Mouse (Mus musculus) embryonic facial prominence, embryonic 14.5 days (tissue): ENCODE data around the gene Rubcnl. TPM values are rescaled to one million over a fixed set of nuclear protein-coding genes. Genes with fewer than 3 reads are reported as not detected.

ENCODE experiments used
- ATAC-seq: fragments of 200-750 bp; cut with Nextera tagmentation; 2 replicates; pipeline ENCODE4 v1.8.0; 2017; ENCODE audit warnings: low read depth, moderate number of reproducible peaks, moderate TSS enrichment
- DNase-seq: peaks from one replicate; pipeline ENCODE4 v3.0.0-alpha.2; 2015; ENCODE audit warnings: low spot score
- H3K27ac ChIP-seq: fragments of 300-500 bp; sonication (generic); replicated peaks from 2 replicates; pipeline ENCODE4 v1.5.1; 2014; ENCODE audit warnings: low read depth, mild to moderate bottlenecking, low read length, moderate library complexity
- H3K27me3 ChIP-seq: fragments of 300-500 bp; sonication (generic); replicated peaks from 2 replicates; pipeline ENCODE4 v1.6.1; 2014; ENCODE audit warnings: low read length; ENCODE audit not compliant: control insufficient read depth, insufficient read depth
- H3K36me3 ChIP-seq: fragments of 300-500 bp; sonication (generic); 2 replicates; pipeline ENCODE4 v1.6.1; 2014; ENCODE audit warnings: low read length, mixed read lengths; ENCODE audit not compliant: control insufficient read depth, insufficient read depth
- H3K4me1 ChIP-seq: fragments of 300-500 bp; sonication (generic); 2 replicates; pipeline ENCODE4 v1.6.1; 2014; ENCODE audit warnings: antibody characterized with exemption, low read length; ENCODE audit not compliant: control insufficient read depth, insufficient read depth
- H3K4me2 ChIP-seq: fragments of 300-500 bp; sonication (generic); 2 replicates; pipeline ENCODE4 v1.6.1; 2014; ENCODE audit warnings: low read depth, mild to moderate bottlenecking, low read length, moderate library complexity, mixed read lengths
- H3K4me3 ChIP-seq: fragments of 300-500 bp; sonication (generic); 2 replicates; pipeline ENCODE4 v1.5.1; 2014; ENCODE audit warnings: low read depth, mild to moderate bottlenecking, low read length
- H3K9ac ChIP-seq: fragments of 300-500 bp; sonication (generic); 2 replicates; pipeline ENCODE4 v1.6.1; 2014; ENCODE audit warnings: low read depth, mild to moderate bottlenecking, low read length, moderate library complexity, mixed read lengths
- H3K9me3 ChIP-seq: fragments of 300-500 bp; sonication (generic); 2 replicates; pipeline ENCODE4 v1.6.1; 2016; ENCODE audit warnings: low read length; ENCODE audit not compliant: control insufficient read depth
- WGBS: fragments of 180-500 bp; shearing (Covaris S2); extraction: QIAGEN DNeasy Blood & Tissue Kit; methylation state at CpG from one replicate; pipeline ENCODE4 v1.1.7; 2014; 5-methylcytosine and 5-hydroxymethylcytosine counted together
- polyA plus RNA-seq: library from polyadenylated mRNA; unstranded; fragments of >200 nt; fragmentation: Nextera tagmentation; extraction: Ambion mirVana; gene quantifications from 2 replicates; pipeline ENCODE4 v1.2.1, GENCODE M21; 2014

The Rubcnl gene
- polyA plus RNA-seq, 1 experiment from 2014 or later: 1.1 TPM

DNA sequence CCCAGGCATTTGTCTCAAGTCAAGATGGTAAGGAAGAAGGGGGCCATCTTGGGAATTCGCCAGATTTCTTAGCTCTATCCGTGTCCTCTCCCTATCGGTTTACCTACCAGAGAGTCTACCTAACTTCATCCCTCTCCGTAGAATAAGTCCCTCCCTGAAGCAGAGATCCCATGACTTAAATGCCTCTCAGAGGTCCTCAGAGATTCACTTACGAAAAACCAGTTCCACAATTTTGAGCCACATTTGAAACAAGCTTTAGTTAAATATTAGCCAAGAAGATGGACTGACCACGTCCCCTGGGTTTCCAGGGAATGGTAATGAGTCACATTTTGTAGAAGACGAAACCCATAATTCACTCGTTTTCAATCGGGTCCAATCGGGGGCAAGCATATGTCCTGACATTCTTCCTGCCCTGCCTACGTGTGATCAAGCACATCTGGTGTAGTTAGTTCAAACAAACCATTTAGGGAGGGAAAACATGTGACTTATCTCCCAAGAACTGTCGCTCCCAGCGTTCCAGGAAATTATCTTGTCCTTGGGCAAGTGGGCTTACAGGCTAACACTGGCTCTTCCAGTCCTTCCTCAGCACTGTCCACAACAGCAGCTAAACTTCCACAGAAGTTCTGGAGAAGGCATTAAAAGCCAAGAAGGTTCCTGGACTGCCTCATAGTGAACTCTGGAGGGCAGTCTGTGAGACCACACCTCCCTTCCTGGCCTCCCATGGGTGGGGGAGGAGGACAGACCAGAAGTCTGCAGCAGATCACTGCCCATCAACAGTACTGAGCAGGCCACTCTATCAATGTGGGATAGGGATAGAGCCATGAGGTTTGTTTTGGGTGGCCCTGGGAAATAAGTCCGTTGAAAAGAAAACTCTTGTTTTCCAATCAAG is 38.9 kb downstream of the Rubcnl start:
- WGBS: 75% methylated on average over 14 of the region's 14 CpGs
- Histone ChIP-seq H3K4me2 (no peak overlapping the region), H3K27ac (no peak overlapping the region), H3K27me3 (no peaks in the 10 kb centered on the region), H3K9me3 (no peaks in the 10 kb centered on the region), H3K4me3 (no peak overlapping the region), H3K9ac (no peak overlapping the region), H3K36me3 (no peaks in the 10 kb centered on the region), H3K4me1 (no peaks in the 10 kb centered on the region)
- DNase-seq: no peak
- no peak for ATAC-seq

DNA sequence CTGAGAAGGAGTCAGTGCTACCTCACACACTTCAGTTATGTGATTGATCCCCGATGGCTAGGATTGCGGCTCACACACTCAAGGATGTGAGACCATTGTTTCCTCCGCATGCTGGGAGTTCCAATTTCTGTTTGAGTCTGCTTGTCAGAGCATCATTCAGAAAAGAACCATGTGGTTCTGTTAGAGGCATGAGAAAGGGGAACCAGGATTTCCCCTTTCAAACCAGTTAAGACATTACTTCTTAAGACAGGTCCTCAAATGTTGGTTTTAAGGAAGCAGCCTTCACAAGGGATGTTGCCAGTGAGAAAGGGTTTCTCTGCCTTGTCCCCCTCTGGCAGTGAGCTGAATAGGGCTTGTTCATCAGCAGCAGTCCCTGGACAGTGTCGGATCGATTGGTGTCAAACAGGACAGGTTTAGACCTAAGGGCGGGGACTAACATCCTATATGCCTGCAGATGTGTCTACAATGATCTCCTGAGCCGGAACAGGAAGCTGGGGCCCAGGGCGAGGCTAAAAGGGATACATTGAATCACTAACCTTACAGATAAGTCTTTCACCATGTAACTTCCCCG is 41.1 kb downstream of the Rubcnl start:
- no peak overlapping the region for H3K4me2 ChIP-seq
- no peaks in the 10 kb centered on the region for H3K27me3 ChIP-seq
- H3K36me3 ChIP-seq: no peaks in the 10 kb centered on the region
- H3K9me3 ChIP-seq: no peaks in the 10 kb centered on the region
- no peaks in the 10 kb centered on the region for H3K4me1 ChIP-seq
- no peak overlapping the region for H3K4me3 ChIP-seq
- 70% methylated on average over 9 of the region's 9 CpGs for WGBS
- no peak for DNase-seq
- no peak overlapping the region for H3K9ac ChIP-seq
- H3K27ac ChIP-seq: no peak overlapping the region
- no peak for ATAC-seq

DNA sequence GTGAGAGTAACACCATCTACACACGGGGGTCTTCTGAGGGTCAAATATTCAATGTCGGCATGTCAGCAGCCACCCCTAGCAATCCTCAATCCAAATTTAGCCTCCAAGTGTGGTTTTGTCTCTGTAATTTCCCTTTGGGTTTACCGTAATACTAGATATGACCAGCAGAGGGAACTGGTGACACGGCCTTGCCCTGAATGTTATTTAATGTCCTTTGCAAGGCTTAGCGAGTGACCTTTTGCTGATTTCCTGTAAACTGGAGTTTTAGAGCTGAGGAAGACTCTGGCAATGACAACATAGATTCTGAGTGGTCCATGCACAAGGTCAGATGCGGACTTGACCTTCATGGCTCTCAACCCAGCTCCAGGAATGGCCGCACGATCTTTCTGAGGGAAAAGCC is 44.7 kb downstream of the Rubcnl start:
- Histone ChIP-seq H3K9me3 (no peaks in the 10 kb centered on the region), H3K9ac (no peak overlapping the region), H3K4me2 (no peak overlapping the region), H3K4me1 (no peaks in the 10 kb centered on the region), H3K27ac (no peak overlapping the region), H3K4me3 (no peak overlapping the region), H3K27me3 (no peaks in the 10 kb centered on the region), H3K36me3 (no peaks in the 10 kb centered on the region)
- no peak for ATAC-seq
- peak; percentile 42 for DNase-seq
- WGBS: 39% methylated on average over 8 of the region's 8 CpGs

DNA sequence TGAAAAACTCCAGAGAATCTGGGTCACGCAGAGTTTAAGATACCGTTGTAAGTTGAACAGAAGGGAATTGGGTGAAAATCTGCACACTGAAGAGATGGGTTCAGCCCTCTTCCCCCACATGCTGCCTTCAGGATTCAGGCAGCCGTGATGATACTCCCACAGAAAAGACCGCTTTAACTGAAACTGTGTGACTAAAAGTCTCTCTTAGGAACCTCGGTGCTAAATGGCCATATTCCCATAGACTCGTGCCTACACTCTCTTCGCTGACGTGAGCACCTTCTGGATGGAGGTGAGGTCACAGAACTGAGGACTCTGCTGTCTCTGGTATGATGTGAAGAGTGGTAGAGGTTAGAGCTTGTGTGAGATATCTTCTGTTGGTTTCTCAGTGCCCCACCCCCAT is 48.1 kb downstream of the Rubcnl start:
- Histone ChIP-seq H3K4me1 (no peaks in the 10 kb centered on the region), H3K27ac (no peak overlapping the region), H3K27me3 (no peaks in the 10 kb centered on the region), H3K9me3 (no peaks in the 10 kb centered on the region), H3K4me2 (no peak overlapping the region), H3K4me3 (no peak overlapping the region), H3K9ac (no peak overlapping the region), H3K36me3 (no peaks in the 10 kb centered on the region)
- no peak for ATAC-seq
- WGBS: 95% methylated on average over 8 of the region's 8 CpGs
- DNase-seq: no peak

DNA sequence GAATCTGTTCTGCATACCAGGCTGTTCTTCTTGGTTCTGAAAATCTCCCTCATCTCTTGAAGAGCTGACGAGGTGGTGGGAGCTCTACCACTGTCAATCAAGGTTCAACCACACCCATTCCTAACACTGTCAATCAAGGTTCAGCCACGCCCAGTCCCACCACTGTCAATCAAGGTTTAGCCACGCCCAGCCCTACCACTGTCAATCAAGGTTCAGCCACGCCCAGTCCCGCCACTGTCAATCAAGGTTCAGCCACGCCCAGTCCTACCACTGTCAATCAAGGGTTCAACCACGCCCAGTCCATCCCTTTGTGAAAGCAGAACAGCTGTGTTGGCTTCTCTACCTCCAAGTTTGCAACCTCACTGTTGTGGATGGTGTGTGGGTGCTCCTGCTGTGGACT is 48.7 kb downstream of the Rubcnl start:
- H3K27ac ChIP-seq: no peak overlapping the region
- DNase-seq: no peak

DNA sequence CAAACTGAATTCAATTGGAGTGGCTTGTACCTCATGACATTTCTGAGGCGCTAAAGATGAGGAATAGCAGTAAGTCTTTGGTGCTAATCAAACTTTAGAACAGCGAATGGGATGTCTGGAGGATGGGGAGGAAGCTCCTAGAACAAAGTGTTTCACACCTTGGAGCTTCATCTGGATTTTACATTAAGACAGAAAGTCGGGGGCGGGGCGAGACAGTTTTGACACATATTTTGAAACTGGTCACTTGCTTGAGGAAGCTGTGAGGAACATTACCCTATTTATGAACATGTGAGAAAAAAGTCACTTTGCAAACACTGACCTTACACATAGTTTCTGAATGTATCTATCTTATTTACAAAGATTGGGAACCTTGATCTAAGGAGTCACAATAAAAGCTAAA is 49.4 kb downstream of the Rubcnl start:
- Histone ChIP-seq H3K4me1 (no peaks in the 10 kb centered on the region), H3K9ac (no peak overlapping the region), H3K4me2 (no peak overlapping the region), H3K27ac (no peak overlapping the region), H3K4me3 (no peak overlapping the region), H3K27me3 (no peaks in the 10 kb centered on the region), H3K36me3 (no peaks in the 10 kb centered on the region), H3K9me3 (no peaks in the 10 kb centered on the region)
- ATAC-seq: no peak
- no peak for DNase-seq
- 95% methylated on average over 5 of the region's 5 CpGs for WGBS

More for the DNA sequence above, 48.7 kb downstream of the Rubcnl start:
- 85% methylated on average over 7 of the region's 7 CpGs for WGBS
- H3K27me3 ChIP-seq: no peaks in the 10 kb centered on the region
- no peaks in the 10 kb centered on the region for H3K36me3 ChIP-seq
- no peak for ATAC-seq
- H3K9me3 ChIP-seq: no peaks in the 10 kb centered on the region
- H3K4me1 ChIP-seq: no peaks in the 10 kb centered on the region
- no peak overlapping the region for H3K9ac ChIP-seq
- H3K4me3 ChIP-seq: no peak overlapping the region
- no peak overlapping the region for H3K4me2 ChIP-seq

DNA sequence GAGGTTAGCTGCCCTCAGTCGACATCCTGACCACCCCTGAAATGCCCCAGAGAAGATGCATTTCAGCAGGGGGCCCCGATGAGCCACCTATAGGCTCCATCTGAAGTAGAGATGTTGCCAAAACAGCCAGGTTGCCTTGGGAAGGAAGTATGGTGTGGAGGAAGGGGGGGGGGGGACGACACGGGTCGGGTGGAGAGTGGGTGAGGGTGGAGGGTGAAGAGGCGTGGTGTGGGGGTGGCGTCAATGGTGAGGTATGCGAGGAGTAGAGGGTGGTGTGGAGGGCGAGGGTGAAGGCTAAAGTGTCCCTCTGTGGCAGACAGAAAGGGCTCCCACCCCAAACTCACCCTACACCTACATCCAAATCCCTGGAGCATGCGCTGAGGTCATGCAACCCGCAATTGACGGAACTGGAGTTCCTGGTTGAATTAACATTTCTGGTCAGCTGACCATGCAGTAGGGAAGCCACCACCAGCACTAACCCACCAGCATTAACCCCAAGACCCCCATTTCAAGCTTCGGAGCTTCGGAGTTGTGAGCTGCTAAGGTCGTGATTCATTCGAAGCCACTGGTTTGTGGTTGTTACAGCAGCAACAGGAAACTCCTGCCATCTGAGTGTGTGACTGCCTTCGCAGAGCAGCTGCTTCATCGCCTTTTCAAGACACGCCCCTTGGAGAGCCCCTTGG is 52.7 kb downstream of the Rubcnl start:
- 88% methylated on average over 18 of the region's 19 CpGs for WGBS
- no peaks in the 10 kb centered on the region for H3K9me3 ChIP-seq
- H3K4me3 ChIP-seq: no peak overlapping the region
- H3K4me2 ChIP-seq: no peak overlapping the region
- DNase-seq (no peak), ATAC-seq (no peak)
- no peaks in the 10 kb centered on the region for H3K27me3 ChIP-seq
- H3K36me3 ChIP-seq: no peaks in the 10 kb centered on the region
- H3K9ac ChIP-seq: no peak overlapping the region
- H3K4me1 ChIP-seq: no peaks in the 10 kb centered on the region
- H3K27ac ChIP-seq: no peak overlapping the region

DNA sequence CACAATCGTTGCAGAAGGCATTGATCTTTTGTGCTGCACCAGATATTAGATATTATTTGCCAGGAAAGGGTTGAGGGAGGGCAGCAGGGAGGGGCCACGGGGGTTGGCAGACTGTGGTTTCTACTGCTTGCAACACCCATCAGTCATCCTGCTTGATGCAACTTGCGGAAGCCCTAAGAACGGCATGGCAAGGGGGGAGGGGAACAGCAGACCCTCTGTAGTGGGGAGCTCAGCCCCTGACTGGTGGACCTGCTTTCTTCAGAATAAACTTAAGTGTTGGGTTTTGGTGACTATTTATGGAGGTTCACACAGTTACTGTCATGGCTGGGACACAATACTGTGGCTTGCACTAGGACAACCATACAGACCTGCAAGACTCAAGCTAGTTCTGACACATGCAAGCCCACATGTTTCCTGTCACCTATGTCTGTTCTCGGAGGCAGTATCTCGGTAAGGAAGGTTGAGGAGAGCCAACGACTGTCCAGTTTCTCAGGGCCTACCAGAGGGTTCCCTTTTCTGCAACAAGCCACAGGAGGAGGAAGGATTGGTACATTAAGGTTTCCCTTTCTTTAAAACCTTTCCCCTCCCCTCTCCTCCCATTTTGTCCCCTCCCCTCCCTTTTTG is 53.6 kb downstream of the Rubcnl start:
- no peaks in the 10 kb centered on the region for H3K36me3 ChIP-seq
- ATAC-seq (no peak), DNase-seq (no peak)
- no peak overlapping the region for H3K4me3 ChIP-seq
- H3K27ac ChIP-seq: no peak overlapping the region
- WGBS: 82% methylated on average over 7 of the region's 7 CpGs
- no peak overlapping the region for H3K9ac ChIP-seq
- H3K9me3 ChIP-seq: no peaks in the 10 kb centered on the region
- H3K4me2 ChIP-seq: no peak overlapping the region
- H3K4me1 ChIP-seq: no peaks in the 10 kb centered on the region
- H3K27me3 ChIP-seq: no peaks in the 10 kb centered on the region
